Mouse (Mus musculus): ENCODE data around the gene Stx19.

The Stx19 gene

DNA sequence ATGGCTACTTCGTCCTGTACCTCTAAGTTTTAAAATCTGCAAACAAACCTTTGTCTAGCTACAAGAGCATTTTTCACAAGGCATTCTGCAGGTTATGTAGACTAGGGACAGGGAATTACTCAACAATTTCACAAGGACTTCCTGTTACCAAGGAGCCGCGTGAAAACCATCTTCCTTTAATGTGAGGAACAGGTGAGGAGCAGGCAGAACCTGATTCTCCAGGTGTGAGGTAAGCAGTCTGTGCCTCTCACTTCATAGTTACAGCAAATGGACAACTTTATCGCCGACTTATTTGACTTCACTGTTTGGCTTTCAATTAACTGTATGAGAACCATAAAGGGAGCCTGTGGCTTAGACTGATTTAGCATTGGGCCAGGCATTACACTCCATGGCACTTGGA, at the start of gene Stx19:
Gene Stx19 (plus strand): TSS at position 186 of the 400 bp plus-strand sequence.
- peak; percentile 76 to 86 for DNase-seq

DNA sequence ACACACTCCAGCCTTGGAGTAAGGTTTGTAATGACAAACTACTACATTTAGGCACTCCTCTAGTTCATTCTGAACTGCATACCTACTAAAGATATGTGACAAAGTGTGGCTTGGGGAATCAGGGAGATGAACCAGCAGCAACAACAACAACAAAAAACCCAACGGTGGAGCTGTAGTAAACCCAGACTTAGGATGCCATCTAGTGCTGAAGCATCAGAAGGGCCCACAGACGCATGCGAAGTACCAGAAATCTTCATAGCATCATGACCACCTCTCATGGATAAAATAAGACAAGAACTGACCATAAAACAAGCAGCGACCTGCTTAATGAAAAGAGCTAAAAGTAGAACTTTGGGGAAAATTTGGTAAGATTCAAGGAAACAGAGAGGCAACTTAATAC, 41.0 kb upstream of the Stx19 start:
- DNase-seq, result no peak

DNA sequence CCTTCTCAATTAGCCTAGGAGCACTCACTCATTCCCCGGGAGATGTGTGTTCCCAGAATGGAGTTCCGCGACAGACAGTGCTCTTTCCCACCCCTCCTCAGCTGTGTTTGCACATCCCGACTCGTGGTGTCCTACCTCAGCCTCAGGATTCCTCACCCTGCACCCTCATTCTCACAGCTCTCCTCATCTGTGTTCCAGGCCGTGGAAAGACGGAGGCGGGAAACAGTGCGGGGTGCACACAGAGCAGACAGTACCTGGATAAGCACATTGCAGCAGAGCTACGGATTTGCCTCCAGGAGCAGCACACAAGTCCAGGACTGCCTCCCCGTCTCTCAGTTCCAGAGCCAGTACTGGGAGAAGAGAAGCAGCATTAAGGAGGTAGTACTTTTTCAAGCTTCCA, 38.4 kb upstream of the Stx19 start:
- no peak for DNase-seq

DNA sequence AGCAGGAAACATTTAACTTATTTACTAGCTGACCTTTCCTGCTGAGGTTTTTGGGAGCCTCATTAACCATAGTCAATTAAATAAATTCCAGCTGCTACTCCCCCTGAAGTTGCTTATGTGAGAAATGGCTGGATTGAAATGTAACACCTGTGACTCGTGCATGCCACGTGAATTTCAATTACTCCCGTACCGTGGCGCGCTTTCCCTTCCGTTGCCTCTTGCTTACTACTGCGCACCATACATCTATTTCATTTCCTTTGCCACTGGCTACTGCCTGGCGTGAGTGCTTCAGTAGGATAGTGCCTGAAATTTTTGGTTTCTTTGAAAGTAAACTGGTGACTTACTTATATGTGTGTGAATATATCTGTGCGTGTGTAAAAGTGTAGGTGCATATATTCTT, 36.2 kb upstream of the Stx19 start:
- DNase-seq, result no peak

DNA sequence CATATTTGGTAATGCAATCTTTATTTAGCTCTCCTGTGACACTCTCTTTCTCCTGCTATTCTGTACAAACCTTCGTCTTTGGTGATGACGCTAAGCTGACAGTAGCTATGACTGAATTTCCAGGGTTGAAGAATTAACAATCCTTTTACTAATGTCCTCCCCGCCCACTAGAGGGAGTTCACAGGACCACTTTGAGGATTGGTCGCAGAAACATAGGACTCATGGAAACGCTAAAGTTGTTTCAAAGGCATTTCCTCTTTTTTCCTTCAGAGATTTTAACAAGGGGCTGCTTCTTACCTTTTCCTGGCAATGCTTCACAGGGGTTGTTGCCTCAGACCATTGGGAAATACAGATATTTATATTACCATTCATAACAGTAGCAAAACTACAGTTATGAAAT, 32.2 kb upstream of the Stx19 start:
- DNase-seq, result no peak

DNA sequence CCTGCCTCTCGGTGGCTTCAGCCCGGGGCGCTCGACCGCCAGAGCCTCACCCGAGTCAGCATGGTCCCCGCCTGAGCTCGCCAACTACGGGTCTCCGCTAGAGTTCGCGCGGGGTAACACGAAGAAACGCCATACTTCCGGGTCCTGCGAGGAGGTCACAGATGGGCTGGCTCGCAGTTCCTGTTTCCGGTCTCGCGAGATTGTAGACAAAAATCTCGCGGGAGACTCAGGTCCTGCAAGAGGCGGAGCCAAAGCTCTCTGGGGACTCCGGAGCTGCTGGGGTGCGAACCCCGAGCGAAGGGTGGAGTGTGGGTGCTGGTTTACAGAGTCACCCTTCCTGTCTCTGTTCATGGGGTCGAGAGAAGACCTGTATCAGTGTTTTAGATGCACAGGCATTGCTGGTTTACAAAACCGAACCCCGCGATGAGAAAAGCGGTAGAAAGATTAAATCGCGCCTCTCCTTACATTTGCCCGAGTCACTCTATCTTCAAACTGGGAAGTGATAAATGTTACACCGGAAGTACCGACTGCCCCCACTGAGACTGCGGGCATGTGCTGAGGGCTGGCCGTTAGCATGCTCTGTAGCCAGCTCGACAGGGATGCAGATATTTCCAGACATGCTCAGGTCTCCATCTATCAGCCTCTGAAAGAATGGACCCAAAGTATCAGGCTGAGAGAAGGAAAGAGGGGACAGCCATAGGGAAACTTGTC, 27.7 kb upstream of the Stx19 start, which contains the start of gene Nsun3:
Gene Nsun3 (minus strand): TSS at position 198 of the 711 bp plus-strand sequence.
- DNase-seq, result peak; percentile 94 to 96

DNA sequence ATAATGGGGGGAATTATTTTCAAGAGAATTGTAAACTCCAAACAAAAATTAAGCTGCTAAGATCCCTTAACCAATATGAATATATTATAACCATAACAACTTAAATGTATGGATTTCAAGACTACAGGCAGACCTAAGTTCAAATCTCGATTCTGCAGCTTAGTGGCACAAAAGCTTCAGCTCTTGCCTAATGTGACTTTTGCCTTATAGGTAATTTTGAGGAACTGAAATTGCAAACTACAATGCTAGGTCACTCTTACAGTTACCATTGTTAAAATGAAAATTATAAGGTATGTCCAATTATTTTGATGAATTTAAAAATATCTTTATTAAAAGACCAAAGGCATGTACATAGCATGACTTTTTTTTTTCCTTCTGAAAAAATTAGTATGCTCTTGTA, 17.9 kb upstream of the Stx19 start:
- DNase-seq, result no peak

DNA sequence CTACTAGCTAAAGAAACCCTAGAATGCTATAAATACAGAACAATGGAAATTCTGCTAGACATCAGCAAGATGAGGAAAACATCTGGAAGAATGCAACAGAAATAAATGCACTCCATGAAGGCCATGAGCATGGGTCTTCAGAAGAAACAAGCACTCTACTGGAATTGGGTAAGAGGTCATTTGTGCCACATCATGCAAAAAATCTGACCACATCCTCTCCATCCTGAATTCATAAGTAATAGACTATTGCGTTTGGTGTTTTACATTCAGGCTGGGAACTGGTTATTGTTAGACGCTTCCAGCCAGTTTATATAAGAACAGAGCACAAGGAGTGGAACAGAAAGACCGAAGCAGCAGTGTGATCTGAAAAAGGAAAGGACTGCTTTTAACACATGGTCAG, 15.7 kb upstream of the Stx19 start:
- no peak for DNase-seq

DNA sequence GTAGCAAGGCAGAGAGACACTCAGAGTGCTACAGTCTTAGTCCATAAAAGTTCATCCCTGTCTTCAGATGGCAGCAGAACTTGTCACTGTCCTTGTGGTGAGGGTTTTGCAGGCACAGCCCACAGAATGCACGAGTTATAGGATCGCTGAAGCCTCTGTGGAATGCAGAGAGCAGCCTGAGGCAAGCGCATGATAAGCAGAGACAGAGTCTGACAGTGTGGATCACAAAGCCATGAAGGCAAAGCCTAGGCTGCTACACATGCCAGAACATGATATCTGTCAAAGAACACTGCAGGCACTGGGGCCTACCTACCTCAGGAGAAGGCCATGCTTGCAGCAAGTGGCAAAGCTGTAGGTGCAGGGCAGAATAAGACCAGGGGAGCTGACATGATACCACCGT, 15.1 kb upstream of the Stx19 start:
- DNase-seq, result no peak

DNA sequence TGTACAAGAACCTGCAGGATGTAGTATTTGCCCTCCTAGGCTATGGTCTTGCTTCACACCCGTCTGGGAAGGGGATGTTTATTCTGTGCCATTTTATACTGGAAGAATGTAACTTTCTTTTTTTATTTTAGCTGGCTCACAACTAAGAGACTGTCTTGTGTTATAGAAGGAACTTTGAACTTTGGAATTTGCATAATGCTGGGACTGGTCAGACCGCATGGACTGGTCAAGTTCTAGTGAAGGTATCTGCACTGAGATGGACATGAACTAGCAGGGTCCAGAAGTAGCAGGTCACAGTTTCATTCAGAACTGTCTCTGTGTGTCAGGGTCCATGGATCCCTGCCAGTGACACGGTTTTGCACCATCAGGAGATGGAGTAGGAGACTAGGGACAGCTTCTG, 14.6 kb upstream of the Stx19 start:
- no peak for DNase-seq

DNA sequence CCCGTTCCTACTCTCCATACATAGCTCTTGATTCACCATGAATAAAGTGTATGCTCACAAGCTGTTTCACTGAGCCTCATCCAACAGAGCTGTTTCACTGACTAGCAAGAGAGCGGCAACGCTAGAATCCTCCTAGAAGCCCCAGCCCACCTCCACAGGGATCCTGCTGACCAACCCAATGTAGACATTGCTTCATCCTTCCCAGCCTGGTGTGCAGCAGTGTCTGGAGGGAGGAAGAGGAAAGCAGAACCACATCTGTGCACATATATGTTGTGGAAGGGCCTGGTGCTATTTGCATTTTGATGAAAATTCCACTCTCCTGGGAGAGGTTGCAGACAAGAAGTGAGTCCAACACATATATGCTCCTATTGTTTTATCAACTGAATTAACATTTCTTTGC, 9.9 kb upstream of the Stx19 start:
- no peak for DNase-seq

DNA sequence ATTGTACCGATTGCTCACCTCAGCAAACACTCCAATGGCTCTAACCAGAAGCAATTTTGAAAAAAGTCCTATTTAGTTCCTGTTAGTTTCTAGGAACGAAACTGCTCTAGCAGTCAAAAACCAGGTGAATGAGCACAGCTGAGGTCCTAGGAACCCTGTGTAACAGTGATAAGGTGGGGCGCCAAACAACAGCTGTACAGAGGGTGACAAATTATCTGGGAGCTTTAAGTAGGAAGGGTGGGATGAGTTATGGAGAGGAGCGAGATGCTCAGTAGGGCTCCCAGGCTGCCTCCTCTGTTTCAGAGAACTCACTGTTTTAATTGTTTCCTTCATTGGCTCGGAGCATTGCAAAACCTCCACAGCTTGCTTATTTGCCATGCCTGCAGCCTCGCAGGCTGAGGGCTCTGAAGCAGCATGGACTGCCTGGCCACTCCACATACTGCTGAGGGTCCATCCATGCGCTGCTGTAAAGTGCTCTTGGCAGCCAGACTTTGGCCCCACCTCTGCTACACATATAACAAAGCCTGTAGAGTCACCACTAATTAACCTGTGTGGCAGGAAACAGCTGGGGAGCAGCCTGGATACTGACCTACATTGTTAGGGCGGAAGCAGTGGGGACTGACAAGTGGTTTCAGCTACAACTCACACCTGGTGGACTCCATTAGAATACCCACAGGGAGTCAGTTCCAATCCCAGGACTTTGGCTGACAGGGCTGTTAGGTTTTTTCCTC, 7.1 kb upstream of the Stx19 start:
- peak; percentile 9 to 38 for DNase-seq

DNA sequence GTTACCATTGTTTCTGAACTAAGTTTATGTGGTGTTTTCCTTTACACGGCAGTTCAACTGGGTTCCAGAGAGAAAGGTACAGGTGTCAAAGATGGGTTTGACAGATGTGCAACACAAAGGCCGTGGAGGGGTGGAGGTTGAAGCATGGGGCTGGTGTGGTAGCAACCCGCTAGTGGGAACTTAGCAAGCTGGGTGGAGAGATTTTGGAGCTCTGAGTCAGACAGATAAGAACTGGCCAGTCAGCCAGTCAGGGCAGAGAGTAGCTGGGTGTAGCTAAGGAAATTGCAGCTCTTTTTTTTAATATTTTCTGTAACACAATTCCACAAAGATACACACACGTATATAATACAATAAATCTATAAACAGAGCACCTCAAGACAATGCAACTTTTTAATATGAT, 3.6 kb upstream of the Stx19 start:
- no peak for DNase-seq

DNA sequence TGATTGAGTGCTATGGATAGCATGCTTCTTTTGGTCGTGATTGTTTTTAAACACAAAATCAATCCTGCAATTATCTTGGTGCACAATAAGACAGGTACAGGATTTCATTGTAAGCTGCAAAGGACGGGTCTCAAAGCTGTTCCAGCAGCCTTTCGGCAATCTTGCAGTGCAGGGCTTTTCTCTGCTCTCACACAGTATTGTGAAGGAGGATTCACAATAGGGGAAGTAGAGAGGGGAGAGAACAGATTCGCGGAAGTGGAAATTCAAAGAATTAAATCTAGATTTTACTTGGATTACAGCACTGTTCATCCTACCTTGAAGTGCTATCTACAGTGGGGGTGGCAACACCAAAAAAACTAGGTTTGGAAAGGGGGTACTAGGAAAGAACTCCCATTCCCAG, 686 bp upstream of the Stx19 start:
- DNase-seq, result no peak

DNA sequence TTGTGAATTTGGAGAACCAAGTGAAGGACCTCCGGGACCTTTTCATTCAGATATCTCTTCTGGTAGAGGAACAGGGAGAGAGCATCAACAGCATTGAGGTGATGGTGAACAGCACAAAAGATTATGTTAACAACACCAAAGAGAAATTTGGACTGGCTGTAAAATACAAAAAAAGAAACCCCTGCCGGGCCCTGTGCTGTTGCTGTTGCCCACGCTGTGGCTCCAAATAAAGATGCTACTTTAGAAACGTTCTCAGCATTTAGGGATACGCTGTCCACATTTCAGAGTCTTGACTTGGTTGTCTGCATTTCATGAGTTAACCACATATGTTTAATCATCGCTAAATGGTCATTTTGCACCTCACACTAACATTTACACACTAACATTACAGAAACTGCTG, 8.0 kb downstream of the Stx19 start:
- no peak for DNase-seq

DNA sequence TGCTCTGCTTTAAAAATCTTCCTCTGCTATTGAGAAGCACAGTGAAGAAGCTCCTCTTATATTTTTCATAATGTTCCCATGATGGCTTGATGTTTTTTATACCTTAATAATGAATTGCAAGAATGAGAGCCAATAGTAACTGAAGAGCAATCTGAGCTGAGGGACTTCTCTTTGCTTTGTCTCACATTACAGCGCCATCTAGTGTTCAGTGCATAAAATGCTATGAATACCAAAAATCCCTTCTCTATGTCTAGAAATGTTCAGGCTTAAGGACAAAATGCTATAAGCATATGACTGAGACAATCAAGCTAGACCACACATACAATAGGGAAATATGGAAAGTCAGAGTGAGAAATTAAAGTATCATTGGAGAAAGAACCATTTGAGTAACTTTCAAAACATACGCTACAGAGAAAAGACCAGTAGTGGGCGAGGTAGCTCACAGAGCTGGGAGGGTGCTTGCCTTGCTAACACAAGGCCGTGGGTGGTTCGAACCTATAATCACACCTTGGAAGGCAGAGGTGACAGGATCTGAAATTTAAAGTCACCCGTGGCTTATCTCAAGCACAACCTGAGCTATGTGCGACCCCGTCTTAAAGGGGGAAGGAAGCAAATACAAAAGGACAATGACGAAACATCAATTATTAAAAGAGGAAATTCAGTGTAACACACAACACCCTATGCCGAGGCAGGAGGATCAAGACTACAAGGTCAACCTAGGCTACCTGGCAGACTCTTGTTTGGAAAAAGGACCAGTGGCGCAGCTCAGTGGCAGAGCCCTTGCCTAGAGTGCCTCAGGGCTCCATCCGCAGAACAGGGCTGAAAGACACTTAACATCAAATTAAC, 11.9 kb downstream of the Stx19 start:
- no peak for DNase-seq

DNA sequence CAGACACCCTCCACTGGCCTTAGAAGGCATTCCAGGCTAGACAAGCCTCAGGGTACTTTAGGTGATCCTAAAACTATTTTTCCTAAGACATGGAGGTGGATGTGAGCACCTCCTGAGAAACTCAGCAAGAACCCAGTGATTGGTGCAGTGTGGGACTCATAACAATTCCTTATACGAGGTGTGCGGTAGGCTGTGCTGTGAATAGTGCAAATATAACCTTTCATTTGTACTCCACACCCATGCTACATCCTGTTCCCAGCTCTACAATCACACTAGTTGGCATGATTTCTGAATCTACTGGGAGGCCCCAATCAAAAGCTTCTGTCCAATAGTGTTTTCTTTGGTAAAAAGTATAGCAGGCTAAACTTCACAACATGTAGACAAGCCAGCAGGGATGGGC, 17.6 kb downstream of the Stx19 start:
- DNase-seq, result no peak

DNA sequence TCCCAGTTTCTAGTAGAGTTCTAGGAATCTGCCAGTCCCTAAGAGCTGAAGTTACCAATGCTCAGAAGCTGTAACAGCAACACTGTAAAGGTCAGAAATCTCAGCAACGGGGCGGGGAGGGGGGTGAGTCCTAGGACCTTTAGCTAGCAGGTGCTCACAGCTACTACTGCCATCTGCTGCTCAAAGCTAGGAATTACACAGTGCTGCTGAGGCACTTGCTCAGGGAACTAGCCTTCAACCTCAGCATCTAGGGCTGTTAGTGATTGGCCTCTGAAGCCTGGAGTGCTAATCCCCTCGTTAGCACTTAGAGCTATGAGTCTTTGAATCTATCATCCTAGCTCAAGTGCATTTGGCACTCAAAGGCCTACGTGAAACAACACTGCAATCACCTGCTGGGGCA, 18.0 kb downstream of the Stx19 start:
- DNase-seq, result peak; percentile 34 to 58

DNA sequence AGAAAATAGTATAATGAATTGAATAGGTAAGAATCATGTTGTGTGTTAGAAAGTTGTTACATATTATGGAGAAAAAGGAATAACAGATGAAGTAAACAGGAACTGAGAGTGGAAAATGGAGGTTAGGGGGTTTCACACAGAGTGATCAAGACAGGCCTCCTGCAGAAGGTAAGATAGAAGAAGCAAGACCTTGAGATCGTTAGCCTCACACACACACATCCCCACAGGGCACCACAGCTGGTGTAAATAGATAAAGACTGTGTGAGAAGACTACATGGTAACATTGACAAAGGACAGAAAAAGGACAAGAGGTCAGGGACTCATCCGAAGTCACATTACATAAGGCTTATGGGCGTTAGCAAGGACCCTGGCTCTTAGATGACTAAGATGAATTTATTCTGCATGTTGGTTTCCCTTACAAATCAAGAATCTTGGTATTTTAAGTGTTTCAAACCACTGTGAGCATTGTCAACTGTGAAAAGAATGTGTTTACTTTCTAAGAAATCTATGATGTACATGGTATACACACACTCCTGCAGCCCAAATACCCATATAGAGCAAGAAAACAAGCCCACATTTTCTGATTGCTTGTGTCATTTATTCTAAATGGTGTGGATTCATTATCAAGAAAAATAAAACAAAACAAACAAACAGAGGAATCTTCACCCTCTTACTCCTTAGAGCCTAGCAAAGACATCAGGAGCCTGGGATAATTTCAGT, 19.7 kb downstream of the Stx19 start:
- DNase-seq, result no peak

DNA sequence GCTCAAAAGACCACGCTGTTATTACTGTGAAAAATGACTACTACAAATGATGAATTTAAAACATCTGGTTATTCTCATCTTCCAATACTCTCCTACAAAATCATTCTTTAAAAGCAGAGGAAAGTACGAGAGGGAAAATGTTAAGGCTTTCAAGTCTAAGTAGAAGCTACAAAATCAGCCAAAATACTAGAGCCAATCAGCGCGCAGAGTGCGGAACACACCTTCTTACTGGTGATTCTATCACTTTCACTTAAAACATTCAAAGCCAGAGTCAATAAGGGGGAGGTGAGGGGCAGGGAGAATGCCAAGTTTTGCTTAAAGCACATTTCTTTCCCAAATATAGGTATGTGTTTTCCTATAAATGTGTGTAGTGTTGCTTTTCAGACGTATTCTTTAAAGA, 30.9 kb downstream of the Stx19 start:
- no peak for DNase-seq

DNA sequence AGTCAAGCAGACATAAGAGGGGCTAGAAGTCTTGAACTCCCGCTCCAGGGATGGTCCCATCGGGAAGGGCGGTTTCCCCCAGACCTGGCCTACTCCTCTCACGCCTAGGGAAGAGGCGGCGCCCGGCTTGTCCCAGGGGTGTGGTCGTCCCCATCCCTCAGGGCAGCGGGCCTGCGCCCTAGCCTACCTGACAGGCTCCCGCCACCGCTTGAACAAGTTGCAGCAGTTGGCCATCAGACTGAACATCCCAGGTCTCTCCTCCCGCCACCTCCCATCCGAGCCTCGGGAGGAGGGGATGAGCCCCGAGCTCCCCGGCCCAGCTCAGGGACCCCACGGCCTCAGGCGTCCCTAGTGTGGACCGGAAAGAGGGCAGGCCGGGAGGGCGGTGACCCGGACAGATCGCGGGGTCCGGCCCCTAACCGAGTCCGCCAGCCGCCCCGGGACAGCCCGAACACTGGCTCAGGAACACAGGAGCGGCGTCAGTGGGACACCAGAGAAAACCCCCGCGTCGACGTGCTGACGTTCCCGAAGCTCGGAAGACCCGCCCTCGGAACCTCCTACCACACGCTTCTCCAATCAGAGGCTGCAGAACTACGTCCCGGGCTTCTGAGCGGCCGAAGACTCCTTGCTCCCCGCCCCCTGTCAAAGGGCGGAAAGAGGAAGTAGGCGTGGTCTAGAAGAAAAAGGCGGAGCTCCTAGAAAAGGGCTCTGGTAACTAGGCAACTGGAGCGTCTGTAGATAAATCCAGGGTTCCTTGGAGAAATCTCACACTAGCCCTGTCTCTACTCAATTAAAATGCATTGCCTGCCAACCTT, 32.2 kb downstream of the Stx19 start, which contains the start of gene Arl13b:
Gene Arl13b (minus strand): TSS at position 543 of the 815 bp plus-strand sequence.
- DNase-seq, result peak; percentile 96 to 98

Measured in lung, adult 18-20 months (tissue).